Mouse (Mus musculus) testis, adult 2 months (tissue): ENCODE measurements around the gene 1700067P10Rik. TPM values are rescaled to one million over a fixed set of nuclear protein-coding genes. Genes with fewer than 3 reads are reported as not detected.

Experiments used
- H3K27ac ChIP-seq: fragments of 200-500 bp; 2 replicates; pipeline ENCODE4 v1.5.1; 2012; ENCODE audit warnings: low read depth, low read length; ENCODE audit not compliant: control insufficient read depth, insufficient read depth
- H3K27me3 ChIP-seq: fragments of 200-500 bp; 2 replicates; pipeline ENCODE4 v1.6.1; 2012; ENCODE audit warnings: mild to moderate bottlenecking, low read length, moderate library complexity; ENCODE audit not compliant: control insufficient read depth, insufficient read depth
- H3K36me3 ChIP-seq: fragments of 200-500 bp; 2 replicates; pipeline ENCODE4 v1.6.1; 2012; ENCODE audit warnings: mild to moderate bottlenecking, low read length; ENCODE audit not compliant: control insufficient read depth, insufficient read depth
- H3K4me1 ChIP-seq: fragments of 200-500 bp; 2 replicates; pipeline ENCODE4 v1.6.1; 2012; ENCODE audit warnings: low read length; ENCODE audit not compliant: control insufficient read depth, insufficient read depth
- H3K4me3 ChIP-seq: fragments of 200-500 bp; 2 replicates; pipeline ENCODE4 v1.5.1; 2012; ENCODE audit warnings: low read depth, mild to moderate bottlenecking, low read length, moderate library complexity, mixed read lengths; ENCODE audit not compliant: control insufficient read depth
- CTCF ChIP-seq: fragments of 200-500 bp; IDR thresholded peaks from 2 replicates; pipeline ENCODE4 v1.5.1; 2012; ENCODE audit warnings: low read depth, mild to moderate bottlenecking, inconsistent platforms, low read length, moderate library complexity; ENCODE audit not compliant: control insufficient read depth, insufficient read depth, insufficient replicate concordance
- POLR2A ChIP-seq: fragments of 200-500 bp; IDR thresholded peaks from 2 replicates; pipeline ENCODE4 v1.6.1; 2012; ENCODE audit warnings: low read depth, mild to moderate bottlenecking, inconsistent platforms, low read length, moderate library complexity; ENCODE audit not compliant: control insufficient read depth
- polyA plus RNA-seq: library from polyadenylated mRNA; depleted of rRNA; stranded (reverse); fragments of >200 nt; gene quantifications from 2 replicates; pipeline ENCODE4 v1.2.3, GENCODE M21; 2012

Gene 1700067P10Rik
- polyA plus RNA-seq, 1 experiment: 159 TPM

DNA sequence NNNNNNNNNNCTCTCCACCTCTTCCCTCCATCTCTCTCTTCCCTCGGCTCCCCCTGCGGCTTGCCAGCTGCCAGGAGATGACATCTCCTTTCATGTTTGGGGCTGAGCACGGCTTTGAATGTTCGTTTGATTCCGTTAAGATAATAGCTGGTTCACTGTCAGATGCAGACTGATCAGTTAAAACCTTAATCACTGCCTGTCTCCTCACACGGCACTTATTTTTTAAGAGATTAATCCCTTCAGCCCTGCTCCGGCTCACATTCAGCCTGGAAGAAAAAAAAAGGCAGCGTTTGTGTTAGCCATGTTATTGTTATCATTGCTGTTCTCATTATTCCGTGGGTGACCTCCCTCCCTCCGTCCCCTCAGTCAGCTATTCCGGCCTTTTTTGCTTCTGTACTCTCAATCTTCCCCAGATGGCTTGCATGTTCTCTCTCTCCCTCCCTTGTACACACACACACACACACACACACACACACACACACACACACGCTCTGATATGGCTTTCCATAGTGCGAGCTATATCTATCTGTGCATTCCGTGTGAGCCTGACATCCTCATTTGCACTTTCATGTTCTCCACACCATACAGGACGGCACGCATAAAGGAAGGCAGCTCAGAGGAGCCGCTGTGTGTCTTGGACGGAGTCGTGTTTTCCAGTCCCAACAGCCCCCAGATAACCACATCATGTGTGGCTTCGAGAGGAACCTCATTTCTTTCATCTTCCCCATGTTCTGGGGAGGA, 33.9 kb upstream of the 1700067P10Rik start:
- no peak overlapping the region for H3K4me3 ChIP-seq
- no peaks in the 10 kb centered on the region for H3K4me1 ChIP-seq
- TF ChIP-seq POLR2A (no peak), CTCF (no peak)
- no peaks in the 10 kb centered on the region for H3K36me3 ChIP-seq
- no peaks in the 10 kb centered on the region for H3K27me3 ChIP-seq
- no peak overlapping the region for H3K27ac ChIP-seq

DNA sequence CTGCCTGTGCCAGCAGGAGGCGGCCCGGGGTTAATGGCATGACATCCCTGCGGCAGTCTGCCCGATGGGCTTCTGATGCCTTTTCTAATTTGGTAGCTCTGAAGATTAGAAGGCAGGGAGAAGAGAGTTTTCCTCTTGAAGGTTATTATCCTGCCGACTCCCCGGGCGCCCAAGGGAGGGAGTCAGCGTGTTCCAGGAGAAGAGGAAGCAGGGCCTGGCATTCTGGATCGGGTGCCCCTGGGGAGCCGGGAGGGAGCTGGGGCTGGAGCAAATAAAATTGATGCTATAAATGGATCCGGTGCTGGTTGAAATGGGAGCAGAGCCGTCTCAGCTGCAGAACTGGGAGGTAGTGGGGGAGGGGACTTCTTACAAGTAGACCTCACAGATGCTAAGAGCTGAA, 31.7 kb upstream of the 1700067P10Rik start:
- Histone ChIP-seq H3K4me1 (no peaks in the 10 kb centered on the region), H3K27me3 (no peaks in the 10 kb centered on the region), H3K27ac (no peak overlapping the region), H3K4me3 (no peak overlapping the region), H3K36me3 (no peaks in the 10 kb centered on the region)
- TF ChIP-seq CTCF: no peak
- TF ChIP-seq POLR2A: no peak

DNA sequence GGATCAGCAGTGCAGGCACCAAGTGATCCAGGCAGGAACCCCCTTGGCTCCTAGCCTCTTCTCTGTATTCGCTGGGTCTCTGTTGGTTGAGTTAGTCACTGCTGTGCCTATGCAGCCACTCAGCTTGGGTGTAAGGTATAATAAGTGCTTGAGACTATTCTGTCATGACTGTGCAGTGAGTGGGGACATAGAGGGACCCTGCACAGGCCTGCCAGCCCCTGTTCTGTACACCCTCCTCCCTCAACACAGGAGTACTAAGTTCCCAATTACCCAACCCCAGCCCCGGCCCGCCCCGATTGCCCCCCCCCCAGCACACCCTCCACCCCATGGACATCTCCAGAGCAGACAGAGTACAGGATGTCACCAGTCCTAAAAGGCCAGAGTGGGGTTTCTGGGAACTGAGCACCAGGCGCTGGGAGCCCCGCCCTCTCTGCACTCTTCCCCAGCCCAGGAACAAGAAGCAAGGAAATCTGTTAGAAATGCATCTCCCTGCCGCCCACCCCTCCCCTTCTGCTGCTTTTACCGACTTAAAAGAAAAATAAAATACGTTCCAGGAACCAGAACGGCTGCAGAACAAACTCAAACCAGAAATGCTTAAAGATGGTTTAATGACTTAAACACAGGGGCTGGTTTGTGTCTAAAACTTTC, 24.8 kb upstream of the 1700067P10Rik start:
- no peak overlapping the region for H3K27ac ChIP-seq
- no peak for TF ChIP-seq CTCF
- TF ChIP-seq POLR2A: no peak

DNA sequence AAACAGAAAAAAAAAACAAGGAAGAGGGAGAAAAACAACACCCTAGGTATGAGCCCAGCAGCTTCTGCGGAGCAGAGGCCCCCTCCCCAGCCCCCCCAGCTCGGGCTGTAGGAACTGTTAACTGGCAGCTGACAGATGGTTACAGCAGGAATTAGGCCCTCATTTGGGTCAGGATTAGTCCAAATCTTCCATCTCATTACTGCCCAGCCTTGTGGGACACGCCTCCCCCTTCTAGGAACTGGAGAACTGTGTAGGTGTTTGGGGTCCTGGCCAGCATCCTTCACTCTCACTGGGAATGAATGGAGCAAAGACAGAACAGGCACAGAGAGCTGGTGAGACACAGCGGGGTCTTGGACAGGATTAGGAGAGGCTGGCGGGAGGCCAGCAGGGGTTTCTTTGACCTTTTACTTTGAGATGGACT, 24.0 kb upstream of the 1700067P10Rik start:
- no peaks in the 10 kb centered on the region for H3K27me3 ChIP-seq
- H3K4me3 ChIP-seq: no peak overlapping the region
- no peak overlapping the region for H3K27ac ChIP-seq
- TF ChIP-seq CTCF (no peak), POLR2A (no peak)
- H3K36me3 ChIP-seq: no peaks in the 10 kb centered on the region
- no peaks in the 10 kb centered on the region for H3K4me1 ChIP-seq

More for the DNA sequence above, 24.8 kb upstream of the 1700067P10Rik start:
- Histone ChIP-seq H3K36me3 (no peaks in the 10 kb centered on the region), H3K27me3 (no peaks in the 10 kb centered on the region), H3K4me1 (no peaks in the 10 kb centered on the region), H3K4me3 (no peak overlapping the region)

DNA sequence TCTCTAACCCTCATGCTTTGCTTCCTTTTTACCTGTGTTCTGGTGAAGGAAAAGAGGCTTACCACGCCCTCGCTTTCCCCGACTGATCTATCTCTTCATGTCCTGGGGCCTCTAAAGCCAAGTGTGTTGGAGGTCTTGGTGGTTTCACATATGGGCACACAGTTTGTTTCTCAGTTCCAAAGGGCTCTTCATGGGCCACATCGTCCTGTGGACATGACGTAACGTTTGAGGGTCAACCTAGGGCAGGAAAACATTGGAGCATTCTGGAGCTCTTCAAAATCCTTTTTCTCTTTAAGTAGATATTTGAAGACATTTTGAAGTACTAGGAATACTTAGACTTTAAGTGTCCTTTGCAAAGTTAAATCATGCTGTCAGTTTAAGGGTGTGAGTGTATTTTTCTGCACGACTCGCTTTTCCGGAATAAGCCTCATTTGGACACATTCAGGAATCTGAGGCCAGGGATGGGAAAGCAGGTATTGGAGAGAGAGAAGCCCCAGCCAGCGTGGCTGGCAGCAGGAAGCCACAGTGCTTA, 22.0 kb upstream of the 1700067P10Rik start:
- H3K36me3 ChIP-seq: no peaks in the 10 kb centered on the region
- no peak overlapping the region for H3K4me3 ChIP-seq
- no peaks in the 10 kb centered on the region for H3K27me3 ChIP-seq
- no peaks in the 10 kb centered on the region for H3K4me1 ChIP-seq
- no peak for TF ChIP-seq POLR2A
- no peak for TF ChIP-seq CTCF
- H3K27ac ChIP-seq: no peak overlapping the region

DNA sequence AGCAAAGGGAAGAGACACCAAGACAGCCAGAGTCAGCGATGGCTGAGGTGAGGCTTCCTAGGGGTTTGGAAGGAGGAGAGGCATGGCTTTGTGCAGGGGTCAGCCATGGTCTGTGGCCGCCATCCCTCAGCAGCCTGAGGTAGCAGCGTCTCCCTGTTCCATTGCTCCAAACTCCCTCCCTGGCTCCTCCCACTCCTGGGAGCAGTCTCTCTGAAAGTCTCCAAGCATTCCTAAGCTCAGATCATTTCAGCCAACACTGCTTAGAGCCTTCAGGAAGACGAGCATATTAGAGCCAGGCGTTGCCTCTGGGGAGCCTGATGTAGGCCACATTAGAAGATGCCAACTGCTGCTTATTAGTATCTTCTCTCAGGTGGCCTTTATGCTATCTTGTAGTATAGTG, 21.4 kb upstream of the 1700067P10Rik start:
- Histone ChIP-seq H3K4me1 (no peaks in the 10 kb centered on the region), H3K4me3 (no peak overlapping the region), H3K27ac (no peak overlapping the region), H3K27me3 (no peaks in the 10 kb centered on the region), H3K36me3 (no peaks in the 10 kb centered on the region)
- no peak for TF ChIP-seq CTCF
- TF ChIP-seq POLR2A: no peak

DNA sequence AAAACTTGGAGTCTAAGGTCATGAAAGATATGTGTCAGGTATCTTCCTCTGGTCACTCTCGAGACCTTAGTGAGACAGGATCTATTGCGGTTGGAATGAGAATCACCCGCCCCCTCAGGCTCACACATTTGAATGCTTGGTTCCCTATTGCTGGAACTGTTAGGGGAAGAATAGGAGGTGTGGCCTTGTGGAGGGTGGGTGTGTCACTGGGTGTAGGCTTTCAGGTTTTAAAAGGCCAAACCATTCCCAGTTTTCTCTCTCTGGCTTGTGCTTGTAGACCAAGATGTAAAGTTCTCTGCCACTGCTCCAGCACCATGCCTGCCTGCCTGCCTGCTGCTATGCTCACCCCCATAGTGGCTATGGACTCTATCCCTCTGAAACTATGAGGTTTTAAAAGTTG, 8.5 kb upstream of the 1700067P10Rik start:
- Histone ChIP-seq H3K4me1 (no peaks in the 10 kb centered on the region), H3K27me3 (no peaks in the 10 kb centered on the region), H3K27ac (no peak overlapping the region), H3K4me3 (no peak overlapping the region), H3K36me3 (no peaks in the 10 kb centered on the region)
- TF ChIP-seq POLR2A: no peak
- no peak for TF ChIP-seq CTCF

DNA sequence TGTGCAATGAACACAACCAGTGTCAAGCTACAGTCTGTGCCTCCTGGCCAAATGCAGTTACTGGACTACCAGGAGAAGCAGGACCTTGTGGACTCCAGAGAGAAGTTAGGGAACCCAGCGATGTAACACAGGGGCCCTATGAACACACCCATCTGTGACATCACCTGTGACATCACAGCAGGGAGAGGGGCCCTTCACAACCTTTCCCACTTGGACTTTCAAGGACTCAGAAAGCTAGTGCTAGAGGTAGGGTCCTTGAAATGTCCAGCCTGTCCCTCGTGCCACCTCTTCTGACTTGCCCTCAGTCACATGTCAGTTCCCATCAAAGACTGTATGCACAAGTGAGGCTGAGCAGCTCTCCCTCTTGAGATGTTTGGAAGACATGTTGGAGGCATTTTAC, 327 bp downstream of the 1700067P10Rik start:
- TF ChIP-seq POLR2A (peak; percentile 73; the same call in 1 of the 2 replicates), CTCF (no peak)
- peak overlapping the region; percentile 74 for H3K27ac ChIP-seq
- H3K27me3 ChIP-seq: no peaks in the 10 kb centered on the region
- H3K36me3 ChIP-seq: no peaks in the 10 kb centered on the region
- peak overlapping the region; percentile 94 for H3K4me3 ChIP-seq
- H3K4me1 ChIP-seq: no peaks in the 10 kb centered on the region
